Mouse (Mus musculus) megakaryocyte, embryonic 14.5 days (primary cell): ENCODE data around the gene Olfr906. TPM values are rescaled to one million over a fixed set of nuclear protein-coding genes. Genes with fewer than 3 reads are reported as not detected.

Experiments
- H3K27me3 ChIP-seq: replicated peaks from 2 replicates; pipeline ENCODE3; 2012; ENCODE audit warnings: inconsistent platforms
- H3K36me3 ChIP-seq: replicated peaks from 2 replicates; pipeline ENCODE3; 2012; ENCODE audit warnings: low read length, inconsistent platforms, mixed read lengths
- H3K4me1 ChIP-seq: 2 replicates; pipeline ENCODE4 v1.6.1; 2012; ENCODE audit warnings: inconsistent platforms
- H3K4me3 ChIP-seq: replicated peaks from 2 replicates; pipeline ENCODE3; 2012; ENCODE audit warnings: moderate library complexity, mild to moderate bottlenecking, inconsistent platforms
- H3K9me3 ChIP-seq: 2 replicates; pipeline ENCODE4 v1.6.1; 2012; ENCODE audit warnings: inconsistent platforms
- FLI1 ChIP-seq: IDR thresholded peaks from 2 replicates; pipeline ENCODE4 v1.6.1; 2012; ENCODE audit warnings: low read length, inconsistent platforms, mixed read lengths
- GATA1 ChIP-seq: IDR thresholded peaks from 3 replicates; pipeline ENCODE4 v1.6.1; 2012; ENCODE audit warnings: mixed read lengths, low read length, inconsistent platforms, borderline replicate concordance
- polyA plus RNA-seq: library from polyadenylated mRNA; stranded (reverse); fragments of >175 nt; gene quantifications from 2 replicates; pipeline ENCODE4 v1.2.3, GENCODE M21; 2012; ENCODE audit warnings: low replicate concordance; ENCODE audit not compliant: insufficient read depth

Gene Olfr906
- not detected in 2 replicates for polyA plus RNA-seq

DNA sequence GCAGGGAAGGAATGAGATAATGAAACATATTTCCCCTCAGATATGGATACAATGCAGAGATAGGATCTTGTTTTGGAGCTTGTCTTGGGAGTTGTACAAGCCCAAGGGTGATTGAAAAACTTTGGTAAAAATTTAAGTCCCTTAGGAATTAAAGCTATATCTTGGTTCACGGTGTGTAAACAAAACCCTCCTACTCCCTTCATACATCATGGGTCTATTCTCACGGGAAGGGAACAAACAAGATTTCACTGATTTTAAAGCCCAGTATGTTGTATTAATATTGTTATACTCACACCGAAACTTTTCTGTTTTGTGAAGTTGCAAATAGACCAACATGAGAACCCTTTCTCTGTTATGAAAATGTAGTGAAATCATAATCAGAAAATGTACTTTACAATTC is at the start of gene Olfr906:
Olfr906 (plus strand) TSS at position 301 of the 400 bp plus-strand sequence.
- Histone ChIP-seq H3K4me3 (no peak within 1 kb of the TSS), H3K27me3 (no peaks in the 10 kb centered on the region), H3K36me3 (no peaks in the 10 kb centered on the region), H3K4me1 (no peaks in the 10 kb centered on the region), H3K9me3 (0 out of 2 replicates have a peak, but pooled peaks cover 4% of the 10 kb centered on the region)
- TF ChIP-seq FLI1 (no peak), GATA1 (no peak)

DNA sequence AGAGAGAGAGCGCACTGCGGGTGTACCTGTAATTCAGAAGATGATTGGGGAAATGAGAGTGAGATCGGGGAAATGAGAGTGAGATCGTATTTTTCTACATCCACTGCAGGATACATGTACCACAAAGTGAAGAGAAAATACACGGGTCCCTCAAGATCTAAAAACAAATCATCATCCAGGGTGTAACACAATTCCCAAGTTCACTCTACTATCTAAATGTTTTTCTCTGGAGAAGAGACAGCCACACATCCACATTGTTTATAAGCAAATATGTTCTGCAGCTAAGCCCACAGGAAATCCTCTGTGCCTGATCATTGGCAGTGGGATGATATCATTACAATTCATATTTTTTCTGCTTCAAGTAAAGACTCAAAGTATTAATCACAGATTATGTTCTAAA is 39.5 kb upstream of the Olfr906 start, which contains the start of gene Olfr902:
Olfr902 (plus strand) TSS at position 301 of the 400 bp plus-strand sequence.
- Histone ChIP-seq H3K4me1 (no peaks in the 10 kb centered on the region), H3K4me3 (no peak within 1 kb of the TSS), H3K36me3 (no peaks in the 10 kb centered on the region), H3K27me3 (no peaks in the 10 kb centered on the region), H3K9me3 (no peaks in the 10 kb centered on the region)
- no peak for TF ChIP-seq FLI1
- TF ChIP-seq GATA1 = no peak

DNA sequence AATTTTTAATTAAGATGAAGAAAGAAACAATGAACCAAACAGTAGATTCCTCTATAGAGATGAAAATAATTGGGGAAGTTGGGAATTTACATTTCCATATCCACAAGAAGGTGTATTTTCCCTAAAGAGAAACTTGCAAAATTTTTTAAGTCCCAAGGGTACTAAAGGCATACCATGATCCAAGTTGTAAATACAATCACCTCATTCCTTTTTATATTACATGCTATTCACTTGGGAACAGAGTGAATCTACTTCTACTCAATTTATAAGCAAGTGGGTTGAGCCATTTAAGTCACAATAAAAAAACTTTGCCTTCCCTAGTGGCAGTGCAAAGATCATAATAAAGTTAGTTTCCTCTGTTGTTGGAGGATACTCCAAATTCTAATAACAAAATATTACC is 24.0 kb upstream of the Olfr906 start, which contains the start of gene Olfr904:
Olfr904 (plus strand) TSS at position 301 of the 400 bp plus-strand sequence.
- peaks cover 3% of the 10 kb centered on the region; the same call in 1 of the 2 replicates for H3K9me3 ChIP-seq
- H3K36me3 ChIP-seq = no peaks in the 10 kb centered on the region
- no peaks in the 10 kb centered on the region for H3K4me1 ChIP-seq
- H3K27me3 ChIP-seq = no peaks in the 10 kb centered on the region
- no peak for TF ChIP-seq FLI1
- no peak for TF ChIP-seq GATA1
- H3K4me3 ChIP-seq = no peak within 1 kb of the TSS

DNA sequence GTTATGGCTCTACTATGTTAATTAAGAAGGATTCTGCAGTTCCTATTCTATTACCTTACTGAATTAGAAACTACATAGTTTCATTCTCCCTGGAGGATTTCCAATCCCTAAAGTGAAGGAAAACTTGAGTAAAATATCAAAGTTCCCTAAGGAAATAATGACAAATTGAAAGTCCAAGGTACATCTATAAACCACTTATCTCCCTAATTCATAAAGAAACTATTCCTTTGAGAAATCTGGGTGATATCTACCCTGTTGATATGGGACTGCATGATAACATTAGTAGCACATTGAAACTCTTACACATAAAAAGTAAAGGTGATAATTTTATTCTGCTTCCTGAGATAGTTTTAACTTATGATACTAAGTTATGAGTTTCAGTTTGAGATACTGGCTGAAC is 16.1 kb upstream of the Olfr906 start, which contains the start of gene Olfr905:
Olfr905 (plus strand) TSS at position 301 of the 400 bp plus-strand sequence.
- H3K4me3 ChIP-seq = no peak within 1 kb of the TSS
- no peaks in the 10 kb centered on the region for H3K36me3 ChIP-seq
- no peak for TF ChIP-seq FLI1
- TF ChIP-seq GATA1 = no peak
- no peaks in the 10 kb centered on the region for H3K9me3 ChIP-seq
- no peaks in the 10 kb centered on the region for H3K27me3 ChIP-seq
- no peaks in the 10 kb centered on the region for H3K4me1 ChIP-seq

DNA sequence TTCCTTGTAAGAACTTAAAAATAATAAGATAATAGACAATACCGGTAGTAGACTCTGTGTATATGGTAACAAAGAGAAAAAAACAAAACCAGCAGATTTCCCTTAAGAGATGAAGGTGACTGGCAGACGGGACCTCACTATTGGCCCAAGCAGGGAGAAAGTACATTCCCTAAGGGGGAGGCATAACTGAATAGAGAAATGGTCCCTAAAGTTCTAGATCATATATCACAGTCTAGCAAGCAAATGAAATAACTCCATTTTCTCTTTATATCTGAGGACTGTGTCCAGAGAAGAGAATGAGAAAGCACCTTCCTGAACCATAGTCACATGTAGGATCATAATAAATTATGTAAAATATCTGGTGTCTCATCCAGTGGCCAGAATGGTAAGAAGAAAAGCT is 8.6 kb downstream of the Olfr906 start, which contains the start of gene Olfr907:
Olfr907 (plus strand) TSS at position 301 of the 400 bp plus-strand sequence.
- no peaks in the 10 kb centered on the region for H3K9me3 ChIP-seq
- TF ChIP-seq GATA1 (no peak), FLI1 (no peak)

DNA sequence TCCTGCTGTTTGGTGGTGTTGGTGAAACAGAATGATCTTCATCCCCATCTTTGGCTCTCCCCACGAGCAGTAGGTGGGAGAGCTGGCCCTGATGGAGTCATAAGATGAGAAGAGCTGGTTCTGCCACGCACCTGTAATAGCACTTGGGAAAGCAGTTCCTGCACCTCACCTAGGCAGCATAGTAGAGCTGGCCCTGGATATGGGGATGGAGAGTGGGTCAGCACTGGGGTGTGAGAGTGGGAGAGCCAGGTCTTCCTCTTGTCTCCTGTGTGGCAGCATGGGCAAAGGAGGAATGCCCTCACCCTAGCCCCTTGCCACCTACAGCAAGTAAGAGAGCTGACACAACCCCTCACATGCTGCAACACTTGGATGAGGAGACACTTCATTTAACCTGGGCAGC is 25.5 kb downstream of the Olfr906 start:
- Histone ChIP-seq H3K9me3 (peaks cover 15% of the 10 kb centered on the region), H3K27me3 (no peaks in the 10 kb centered on the region), H3K36me3 (no peaks in the 10 kb centered on the region), H3K4me1 (no peaks in the 10 kb centered on the region), H3K4me3 (no peak overlapping the region)
- TF ChIP-seq GATA1 (no peak), FLI1 (no peak)

More for the DNA sequence above, 8.6 kb downstream of the Olfr906 start, which contains the start of gene Olfr907:
- Histone ChIP-seq H3K27me3 (no peaks in the 10 kb centered on the region), H3K4me1 (no peaks in the 10 kb centered on the region), H3K36me3 (no peaks in the 10 kb centered on the region), H3K4me3 (no peak within 1 kb of the TSS)

DNA sequence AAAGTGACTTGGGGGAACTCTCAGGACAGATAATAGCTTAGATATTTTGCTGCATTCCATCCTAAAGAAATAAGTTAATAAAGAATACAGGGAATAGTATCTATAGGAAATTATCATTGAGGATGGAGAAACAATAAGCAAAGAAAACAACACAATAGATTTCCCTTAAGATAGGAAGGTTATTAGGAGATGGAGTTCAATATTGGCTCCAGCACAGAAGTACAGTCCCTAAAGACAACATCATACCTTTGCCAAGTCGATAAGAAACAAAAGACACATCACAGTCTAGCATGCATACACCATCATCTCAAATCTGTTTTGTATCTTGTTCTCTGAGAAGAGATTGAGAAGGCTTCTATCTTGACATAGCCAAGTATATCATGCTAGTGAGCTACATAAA is 34.4 kb downstream of the Olfr906 start, which contains the start of gene Olfr911-ps1:
Olfr911-ps1 (plus strand) TSS at position 301 of the 400 bp plus-strand sequence.
- Histone ChIP-seq H3K4me3 (no peak within 1 kb of the TSS), H3K27me3 (no peaks in the 10 kb centered on the region), H3K4me1 (no peaks in the 10 kb centered on the region), H3K9me3 (no peaks in the 10 kb centered on the region), H3K36me3 (no peaks in the 10 kb centered on the region)
- TF ChIP-seq GATA1 (no peak), FLI1 (no peak)

DNA sequence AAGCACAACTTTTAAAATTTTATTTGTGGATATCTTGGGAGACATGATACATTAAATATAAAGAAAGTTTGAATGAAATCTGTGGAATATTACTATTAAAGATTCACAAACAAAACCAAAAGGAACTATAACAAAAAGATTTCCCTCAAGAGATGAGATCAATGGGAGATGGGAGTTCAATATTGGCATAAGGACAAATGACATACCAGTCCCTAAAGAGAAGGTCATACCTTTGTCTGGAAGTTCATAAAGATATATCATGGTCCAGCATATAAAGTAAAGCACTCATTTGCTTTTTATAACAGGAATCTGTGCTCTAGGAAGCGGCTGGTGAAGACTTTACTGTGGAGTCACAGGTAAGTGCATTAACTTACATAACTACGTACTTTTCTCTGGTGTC is 50.7 kb downstream of the Olfr906 start, which contains the start of gene Olfr910:
Olfr910 (plus strand) TSS at position 301 of the 400 bp plus-strand sequence.
- H3K4me3 ChIP-seq = no peak within 1 kb of the TSS
- H3K9me3 ChIP-seq = no peaks in the 10 kb centered on the region
- H3K4me1 ChIP-seq = no peaks in the 10 kb centered on the region
- no peak for TF ChIP-seq FLI1
- TF ChIP-seq GATA1 = no peak
- H3K27me3 ChIP-seq = no peaks in the 10 kb centered on the region
- no peaks in the 10 kb centered on the region for H3K36me3 ChIP-seq

Other genes starting within 250 kb of the Olfr906 start
- not detected in 2 replicates for gene Olfr143, start 234.3 kb upstream of the Olfr906 start, polyA plus RNA-seq
- not detected in 2 replicates for gene Olfr895, start 219.2 kb upstream of the Olfr906 start, polyA plus RNA-seq
- not detected in 2 replicates for gene Olfr896-ps1, start 196.0 kb upstream of the Olfr906 start, polyA plus RNA-seq
- gene Olfr25, start 158.0 kb upstream of the Olfr906 start, polyA plus RNA-seq = not detected in 2 replicates
- gene Olfr898, start 138.7 kb upstream of the Olfr906 start, polyA plus RNA-seq = not detected in 2 replicates
- not detected in 2 replicates for gene Olfr250, start 120.2 kb upstream of the Olfr906 start, polyA plus RNA-seq
- not detected in 2 replicates for gene Olfr251, start 110.0 kb upstream of the Olfr906 start, polyA plus RNA-seq
- not detected in 2 replicates for gene Olfr147, start 85.4 kb upstream of the Olfr906 start, polyA plus RNA-seq
- not detected in 2 replicates for gene Olfr901, start 57.6 kb upstream of the Olfr906 start, polyA plus RNA-seq
- gene Olfr902, start 39.4 kb upstream of the Olfr906 start, polyA plus RNA-seq = not detected in 2 replicates
- not detected in 2 replicates for gene Olfr904, start 23.9 kb upstream of the Olfr906 start, polyA plus RNA-seq
- not detected in 2 replicates for gene Olfr905, start 16.0 kb upstream of the Olfr906 start, polyA plus RNA-seq
- not detected in 2 replicates for gene Olfr907, start 8.7 kb downstream of the Olfr906 start, polyA plus RNA-seq
- not detected in 2 replicates for gene Olfr911-ps1, start 34.5 kb downstream of the Olfr906 start, polyA plus RNA-seq
- gene Olfr910, start 50.8 kb downstream of the Olfr906 start, polyA plus RNA-seq = not detected in 2 replicates
- gene Olfr912, start 93.1 kb downstream of the Olfr906 start, polyA plus RNA-seq = not detected in 2 replicates
- not detected in 2 replicates for gene Olfr913, start 105.7 kb downstream of the Olfr906 start, polyA plus RNA-seq
- gene Olfr914, start 118.0 kb downstream of the Olfr906 start, polyA plus RNA-seq = not detected in 2 replicates
- 0.02 TPM in 1 of 2 replicates, not detected in the other for gene Olfr916, start 172.8 kb downstream of the Olfr906 start, polyA plus RNA-seq
- not detected in 2 replicates for gene Olfr917, start 178.8 kb downstream of the Olfr906 start, polyA plus RNA-seq
- not detected in 2 replicates for gene Olfr918, start 187.5 kb downstream of the Olfr906 start, polyA plus RNA-seq
- gene Olfr919, start 216.6 kb downstream of the Olfr906 start, polyA plus RNA-seq = not detected in 2 replicates
- gene Vwa5a, start 231.2 kb downstream of the Olfr906 start, polyA plus RNA-seq = 0.40 TPM in 1 of 2 replicates, not detected in the other